In genomic region chr19:53460312-53461024, GRCm38 (mm10) we compare ENCODE assay signal across 8 mouse cellular contexts.
A peak's percentile ranks its signal among the peaks of the same experiment; 100 is the strongest.
DNase-seq lines count a peak whose midpoint lies in the region; ATAC-seq and TF ChIP-seq lines count a peak whose summit lies in the region.

No protein-coding gene starts in this region.

- H3K9me3 ChIP-seq in heart, embryonic 11.5 days (replicated peaks; ENCODE audit: control insufficient read depth, low read length), result no peaks in the 10 kb centered on the region
- H3K9me3 ChIP-seq in forebrain, embryonic 12.5 days, result no peaks in the 10 kb centered on the region
- peaks cover 10% of the 10 kb centered on the region for H3K9me3 ChIP-seq in megakaryocyte, embryonic 14.5 days

- intact Hi-C loops in heart, postnatal 14 days (cut with DNase I), result no loop called here

- TF ChIP-seq CTCF in cerebellum, adult 2 months (IDR thresholded peaks at IDR 0.05; ENCODE audit: borderline replicate concordance, insufficient read depth, low read depth, low read length), result no peak

- ATAC-seq in heart, embryonic 11.5 days (replicated peaks; ENCODE audit: insufficient number of reproducible peaks, low FRiP score, low TSS enrichment), result no peak
- ATAC-seq in forebrain, embryonic 12.5 days (ENCODE audit: low FRiP score), result no peak; the same call in 1 of the 2 replicates

- WGBS in heart, embryonic 11.5 days (ENCODE audit: insufficient replicate concordance), result 11% methylated on average over 19 of the region's 19 CpGs
- 4% methylated on average over 19 of the region's 19 CpGs for WGBS in forebrain, embryonic 12.5 days
- WGBS in cerebellum, adult 2 months, result 58% methylated on average over 19 of the region's 19 CpGs

- peaks cover 3% of the 10 kb centered on the region; the same call in 1 of the 2 replicates for H3K4me1 ChIP-seq in heart, embryonic 11.5 days (ENCODE audit: control insufficient read depth, insufficient read depth, low read length)
- H3K4me1 ChIP-seq in forebrain, embryonic 12.5 days, result peaks cover 24% of the 10 kb centered on the region
- H3K4me1 ChIP-seq in megakaryocyte, embryonic 14.5 days, result peaks cover 27% of the 10 kb centered on the region
- H3K4me1 ChIP-seq in cerebellum, adult 2 months (ENCODE audit: control insufficient read depth, insufficient read depth, low read length), result peaks cover 42% of the 10 kb centered on the region

- DNase-seq in heart, postnatal 14 days, result no peak
- DNase-seq in CD4-positive helper T cell, adult 2 months (ENCODE audit: low read depth, low spot score), result peak; percentile 76
- DNase-seq in layer of hippocampus, postnatal 25 days (ENCODE audit: extremely low spot score in 1 of 2, low spot score in 1 of 2), result no peak
- no peak for DNase-seq in kidney, postnatal 25 days
- no peak for DNase-seq in cerebellum, adult 2 months

- peak overlapping the region; percentile 38 for H3K4me2 ChIP-seq in heart, embryonic 11.5 days
- H3K4me2 ChIP-seq in forebrain, embryonic 12.5 days, result peak overlapping the region; percentile 46

- no peak overlapping the region for H3K27ac ChIP-seq in heart, embryonic 11.5 days (ENCODE audit: low read depth, low read length)
- H3K27ac ChIP-seq in forebrain, embryonic 12.5 days, result no peak overlapping the region
- H3K27ac ChIP-seq in cerebellum, adult 2 months (ENCODE audit: insufficient read depth, low read length), result no peak overlapping the region

- no peak for TF ChIP-seq POLR2A in cerebellum, adult 2 months (IDR thresholded peaks at IDR 0.05; ENCODE audit: borderline replicate concordance, insufficient read depth, low read length)

- no peak overlapping the region for H3K9ac ChIP-seq in heart, embryonic 11.5 days (ENCODE audit: low read depth, low read length)
- H3K9ac ChIP-seq in forebrain, embryonic 12.5 days, result peak overlapping the region; percentile 21; the same call in 1 of the 2 replicates

- no peaks in the 10 kb centered on the region for H3K27me3 ChIP-seq in heart, embryonic 11.5 days (ENCODE audit: control insufficient read depth, insufficient read depth, low read length)
- H3K27me3 ChIP-seq in forebrain, embryonic 12.5 days, result peaks cover 9% of the 10 kb centered on the region; the same call in 1 of the 2 replicates
- H3K27me3 ChIP-seq in megakaryocyte, embryonic 14.5 days (replicated peaks), result peaks cover 61% of the 10 kb centered on the region
- H3K27me3 ChIP-seq in cerebellum, adult 2 months (ENCODE audit: control insufficient read depth, insufficient read depth, low read length), result no peaks in the 10 kb centered on the region

- H3K4me3 ChIP-seq in heart, embryonic 11.5 days (ENCODE audit: low read depth, low read length), result no peak overlapping the region
- H3K4me3 ChIP-seq in forebrain, embryonic 12.5 days (replicated peaks), result peak overlapping the region; percentile 10; the same call in 1 of the 2 replicates
- H3K4me3 ChIP-seq in megakaryocyte, embryonic 14.5 days (replicated peaks), result peak overlapping the region; percentile 64
- H3K4me3 ChIP-seq in cerebellum, adult 2 months (replicated peaks; ENCODE audit: insufficient read depth, low read depth, low read length), result no peak overlapping the region

- no peaks in the 10 kb centered on the region for H3K36me3 ChIP-seq in heart, embryonic 11.5 days (ENCODE audit: control insufficient read depth, insufficient read depth, low read length)
- H3K36me3 ChIP-seq in forebrain, embryonic 12.5 days (replicated peaks), result no peaks in the 10 kb centered on the region
- H3K36me3 ChIP-seq in megakaryocyte, embryonic 14.5 days (replicated peaks; ENCODE audit: low read length), result no peaks in the 10 kb centered on the region

Comparison
In these comparisons a context has a peak if more than half of its experiments do, and no peak if none do; other contexts are left out.
1. H3K4me3 ChIP-seq: peak in forebrain, embryonic 12.5 days (single experiment) and megakaryocyte, embryonic 14.5 days (single experiment); none in heart, embryonic 11.5 days (single experiment) and cerebellum, adult 2 months (single experiment).